Mouse (Mus musculus) embryonic facial prominence, embryonic 11.5 days (tissue): Measurements from ENCODE around the gene Dchs2. TPM values are rescaled to one million over a fixed set of nuclear protein-coding genes. Genes with fewer than 3 reads are reported as not detected.

ENCODE experiments used
- ATAC-seq: fragments of 200-750 bp; cut with Nextera tagmentation; replicated peaks from 2 replicates; pipeline ENCODE4 v1.8.0; 2017; ENCODE audit warnings: low read depth; ENCODE audit not compliant: insufficient number of reproducible peaks, low FRiP score, low TSS enrichment
- DNase-seq: peaks from one replicate; pipeline ENCODE4 v3.0.0-alpha.2; 2015; ENCODE audit warnings: low spot score
- H3K27ac ChIP-seq: fragments of 300-500 bp; sonication (generic); replicated peaks from 2 replicates; pipeline ENCODE4 v1.5.1; 2014; ENCODE audit warnings: mild to moderate bottlenecking, low read depth, low read length, control low read depth
- H3K27me3 ChIP-seq: fragments of 300-500 bp; sonication (generic); 2 replicates; pipeline ENCODE4 v1.6.1; 2014; ENCODE audit warnings: mild to moderate bottlenecking, low read length, moderate library complexity, mixed read lengths; ENCODE audit not compliant: control insufficient read depth, insufficient read depth
- H3K36me3 ChIP-seq: fragments of 300-500 bp; sonication (generic); replicated peaks from 2 replicates; pipeline ENCODE4 v1.6.1; 2014; ENCODE audit warnings: low read depth, mild to moderate bottlenecking, low read length, moderate library complexity, mixed read lengths; ENCODE audit not compliant: control insufficient read depth, insufficient read depth
- H3K4me1 ChIP-seq: fragments of 300-500 bp; sonication (generic); 2 replicates; pipeline ENCODE4 v1.6.1; 2014; ENCODE audit warnings: low read length, mixed read lengths; ENCODE audit not compliant: control insufficient read depth, insufficient read depth
- H3K4me2 ChIP-seq: fragments of 300-500 bp; sonication (generic); 2 replicates; pipeline ENCODE4 v1.6.1; 2014; ENCODE audit warnings: low read depth, mild to moderate bottlenecking, control low read depth, low read length, moderate library complexity
- H3K4me3 ChIP-seq: fragments of 300-500 bp; sonication (generic); 2 replicates; pipeline ENCODE4 v1.5.1; 2014; ENCODE audit warnings: low read depth, low read length, control low read depth
- H3K9ac ChIP-seq: fragments of 300-500 bp; sonication (generic); replicated peaks from 2 replicates; pipeline ENCODE4 v1.6.1; 2014; ENCODE audit warnings: mild to moderate bottlenecking, control low read depth, low read length
- H3K9me3 ChIP-seq: fragments of 300-500 bp; sonication (generic); replicated peaks from 2 replicates; pipeline ENCODE4 v1.6.1; 2016; ENCODE audit warnings: mild to moderate bottlenecking, low read length, inconsistent platforms, mixed read lengths; ENCODE audit not compliant: control insufficient read depth
- WGBS: fragments of 180-500 bp; shearing (Covaris S2); extraction: QIAGEN DNeasy Blood & Tissue Kit; methylation state at CpG from one replicate; pipeline ENCODE4 v1.1.7; 2014; 5-methylcytosine and 5-hydroxymethylcytosine counted together
- polyA plus RNA-seq: library from polyadenylated mRNA; unstranded; fragments of >200 nt; fragmentation: Nextera tagmentation; extraction: Ambion mirVana; gene quantifications from 2 replicates; pipeline ENCODE4 v1.2.1, GENCODE M21; 2014

Gene Dchs2
- polyA plus RNA-seq, 1 experiment from 2014 or later, result 0.11 TPM

- no peak for DNase-seq
Observed at GRCm38 (mm10) chr3:83161542-83162231, 33.9 kb downstream of the Dchs2 start.

GRCm38 (mm10) chr3:83163676-83164075 lies 35.9 kb downstream of the Dchs2 start:
- Histone ChIP-seq H3K9ac (no peak overlapping the region), H3K27me3 (no peaks in the 10 kb centered on the region), H3K4me3 (no peak overlapping the region), H3K27ac (no peak overlapping the region), H3K4me1 (no peaks in the 10 kb centered on the region), H3K9me3 (no peaks in the 10 kb centered on the region), H3K4me2 (no peak overlapping the region), H3K36me3 (no peaks in the 10 kb centered on the region)
- 87% methylated on average over 3 of the region's 3 CpGs for WGBS
- no peak for ATAC-seq
- no peak for DNase-seq

More at GRCm38 (mm10) chr3:83161542-83162231, 33.9 kb downstream of the Dchs2 start:
- Histone ChIP-seq H3K4me1 (no peaks in the 10 kb centered on the region), H3K4me2 (no peak overlapping the region), H3K36me3 (no peaks in the 10 kb centered on the region), H3K27ac (no peak overlapping the region), H3K9me3 (no peaks in the 10 kb centered on the region), H3K9ac (no peak overlapping the region), H3K27me3 (no peaks in the 10 kb centered on the region), H3K4me3 (no peak overlapping the region)
- ATAC-seq, result no peak
- WGBS, result 83% methylated on average over 6 of the region's 6 CpGs

GRCm38 (mm10) chr3:83185527-83185926 lies 57.8 kb downstream of the Dchs2 start:
- Histone ChIP-seq H3K4me1 (no peaks in the 10 kb centered on the region), H3K27me3 (no peaks in the 10 kb centered on the region), H3K27ac (no peak overlapping the region), H3K4me3 (no peak overlapping the region), H3K36me3 (no peaks in the 10 kb centered on the region), H3K9ac (no peak overlapping the region), H3K9me3 (no peaks in the 10 kb centered on the region), H3K4me2 (no peak overlapping the region)
- no peak for ATAC-seq
- WGBS, result 87% methylated on average over 5 of the region's 5 CpGs
- no peak for DNase-seq

- WGBS, result 83% methylated on average over 2 of the region's 2 CpGs
- ATAC-seq (no peak), DNase-seq (no peak)
- H3K36me3 ChIP-seq, result no peaks in the 10 kb centered on the region
- H3K27me3 ChIP-seq, result no peaks in the 10 kb centered on the region
- no peak overlapping the region for H3K4me3 ChIP-seq
- H3K9me3 ChIP-seq, result no peaks in the 10 kb centered on the region
- no peak overlapping the region for H3K27ac ChIP-seq
- H3K9ac ChIP-seq, result no peak overlapping the region
- H3K4me2 ChIP-seq, result no peak overlapping the region
- no peaks in the 10 kb centered on the region for H3K4me1 ChIP-seq
Observed at GRCm38 (mm10) chr3:83191271-83191670, 63.5 kb downstream of the Dchs2 start.

- 68% methylated on average over 1 of the region's 1 CpGs for WGBS
- H3K27ac ChIP-seq, result no peak overlapping the region
- H3K4me2 ChIP-seq, result no peak overlapping the region
- no peaks in the 10 kb centered on the region for H3K9me3 ChIP-seq
- H3K4me3 ChIP-seq, result no peak overlapping the region
- ATAC-seq (no peak), DNase-seq (no peak)
- H3K4me1 ChIP-seq, result no peaks in the 10 kb centered on the region
- no peak overlapping the region for H3K9ac ChIP-seq
- no peaks in the 10 kb centered on the region for H3K36me3 ChIP-seq
- no peaks in the 10 kb centered on the region for H3K27me3 ChIP-seq
Observed at GRCm38 (mm10) chr3:83192401-83192800, 64.7 kb downstream of the Dchs2 start.

- ATAC-seq (no peak), DNase-seq (no peak)
- Histone ChIP-seq H3K4me1 (no peaks in the 10 kb centered on the region), H3K27me3 (no peaks in the 10 kb centered on the region), H3K9ac (no peak overlapping the region), H3K36me3 (no peaks in the 10 kb centered on the region), H3K27ac (no peak overlapping the region), H3K9me3 (no peaks in the 10 kb centered on the region), H3K4me3 (no peak overlapping the region), H3K4me2 (no peak overlapping the region)
- WGBS, result 72% methylated on average over 5 of the region's 5 CpGs
Observed at GRCm38 (mm10) chr3:83194911-83195310, 67.2 kb downstream of the Dchs2 start.

GRCm38 (mm10) chr3:83201286-83201980 lies 73.7 kb downstream of the Dchs2 start:
- WGBS, result 51% methylated on average over 4 of the region's 4 CpGs
- H3K27ac ChIP-seq, result no peak overlapping the region

GRCm38 (mm10) chr3:83205073-83205668 lies 77.4 kb downstream of the Dchs2 start:
- Histone ChIP-seq H3K27ac (no peak overlapping the region), H3K4me2 (no peak overlapping the region), H3K27me3 (no peaks in the 10 kb centered on the region), H3K4me1 (no peaks in the 10 kb centered on the region), H3K36me3 (no peaks in the 10 kb centered on the region), H3K9me3 (no peaks in the 10 kb centered on the region), H3K4me3 (no peak overlapping the region), H3K9ac (no peak overlapping the region)
- 59% methylated on average over 8 of the region's 8 CpGs for WGBS
- DNase-seq, result no peak
- no peak for ATAC-seq

More at GRCm38 (mm10) chr3:83201286-83201980, 73.7 kb downstream of the Dchs2 start:
- no peak overlapping the region for H3K9ac ChIP-seq
- H3K27me3 ChIP-seq, result no peaks in the 10 kb centered on the region
- no peak overlapping the region for H3K4me2 ChIP-seq
- DNase-seq (peak; percentile 10), ATAC-seq (no peak)
- H3K9me3 ChIP-seq, result no peaks in the 10 kb centered on the region
- H3K36me3 ChIP-seq, result no peaks in the 10 kb centered on the region
- H3K4me1 ChIP-seq, result no peaks in the 10 kb centered on the region
- H3K4me3 ChIP-seq, result no peak overlapping the region
